Mouse (Mus musculus) neural tube, embryonic 15.5 days (tissue): ENCODE data around the gene Lmtk3. TPM values are rescaled to one million over a fixed set of nuclear protein-coding genes. Genes with fewer than 3 reads are reported as not detected.

ENCODE experiments used
- ATAC-seq: fragments of 200-750 bp; cut with Nextera tagmentation; 2 replicates; pipeline ENCODE4 v1.8.0; 2017; ENCODE audit warnings: mild to moderate bottlenecking, moderate TSS enrichment, moderate library complexity; ENCODE audit not compliant: low FRiP score
- H3K27ac ChIP-seq: fragments of 300-500 bp; sonication (generic); replicated peaks from 2 replicates; pipeline ENCODE4 v1.5.1; 2015; ENCODE audit warnings: mild to moderate bottlenecking, inconsistent platforms
- H3K27me3 ChIP-seq: fragments of 300-500 bp; sonication (generic); replicated peaks from 2 replicates; pipeline ENCODE4 v1.6.1; 2015; ENCODE audit warnings: inconsistent platforms
- H3K36me3 ChIP-seq: fragments of 300-500 bp; sonication (generic); 2 replicates; pipeline ENCODE4 v1.6.1; 2015; ENCODE audit warnings: inconsistent platforms
- H3K4me1 ChIP-seq: fragments of 300-500 bp; sonication (generic); 2 replicates; pipeline ENCODE4 v1.6.1; 2015; ENCODE audit warnings: inconsistent platforms
- H3K4me2 ChIP-seq: fragments of 300-500 bp; sonication (generic); 2 replicates; pipeline ENCODE4 v1.6.1; 2015; ENCODE audit warnings: inconsistent platforms, mild to moderate bottlenecking, moderate library complexity
- H3K4me3 ChIP-seq: fragments of 300-500 bp; sonication (generic); replicated peaks from 2 replicates; pipeline ENCODE4 v1.5.1; 2015; ENCODE audit warnings: mild to moderate bottlenecking, inconsistent platforms
- H3K9ac ChIP-seq: fragments of 300-500 bp; sonication (generic); replicated peaks from 2 replicates; pipeline ENCODE4 v1.6.1; 2015; ENCODE audit warnings: mild to moderate bottlenecking, inconsistent platforms
- H3K9me3 ChIP-seq: fragments of 300-500 bp; sonication (generic); replicated peaks from 2 replicates; pipeline ENCODE4 v1.6.1; 2016; ENCODE audit warnings: inconsistent platforms
- WGBS: fragments of 180-500 bp; shearing (Covaris S2); methylation state at CpG from one replicate; pipeline ENCODE4 v1.1.7; 2015; ENCODE audit warnings: mixed read lengths; 5-methylcytosine and 5-hydroxymethylcytosine counted together
- polyA plus RNA-seq: library from polyadenylated mRNA; unstranded; fragments of >200 nt; fragmentation: Nextera tagmentation; extraction: Ambion mirVana; gene quantifications from 2 replicates; pipeline ENCODE4 v1.2.1, GENCODE M21; 2015

Lmtk3 gene
- polyA plus RNA-seq, 1 experiment from 2014 or later = 26.0 TPM

- Histone ChIP-seq H3K4me3 (no peak overlapping the region), H3K9me3 (no peaks in the 10 kb centered on the region), H3K4me2 (peak overlapping the region; percentile 54), H3K9ac (0 out of 2 replicates have a peak overlapping the region, but pooled peaks have one; percentile 31), H3K27me3 (peaks cover 8% of the 10 kb centered on the region), H3K4me1 (peaks cover 31% of the 10 kb centered on the region), H3K36me3 (peaks cover 64% of the 10 kb centered on the region), H3K27ac (no peak overlapping the region)
- WGBS = 47% methylated on average over 6 of the region's 6 CpGs
- no peak for ATAC-seq
Observed at GRCm38 (mm10) chr7:45796950-45797349, 13.4 kb downstream of the Lmtk3 start.

DNA sequence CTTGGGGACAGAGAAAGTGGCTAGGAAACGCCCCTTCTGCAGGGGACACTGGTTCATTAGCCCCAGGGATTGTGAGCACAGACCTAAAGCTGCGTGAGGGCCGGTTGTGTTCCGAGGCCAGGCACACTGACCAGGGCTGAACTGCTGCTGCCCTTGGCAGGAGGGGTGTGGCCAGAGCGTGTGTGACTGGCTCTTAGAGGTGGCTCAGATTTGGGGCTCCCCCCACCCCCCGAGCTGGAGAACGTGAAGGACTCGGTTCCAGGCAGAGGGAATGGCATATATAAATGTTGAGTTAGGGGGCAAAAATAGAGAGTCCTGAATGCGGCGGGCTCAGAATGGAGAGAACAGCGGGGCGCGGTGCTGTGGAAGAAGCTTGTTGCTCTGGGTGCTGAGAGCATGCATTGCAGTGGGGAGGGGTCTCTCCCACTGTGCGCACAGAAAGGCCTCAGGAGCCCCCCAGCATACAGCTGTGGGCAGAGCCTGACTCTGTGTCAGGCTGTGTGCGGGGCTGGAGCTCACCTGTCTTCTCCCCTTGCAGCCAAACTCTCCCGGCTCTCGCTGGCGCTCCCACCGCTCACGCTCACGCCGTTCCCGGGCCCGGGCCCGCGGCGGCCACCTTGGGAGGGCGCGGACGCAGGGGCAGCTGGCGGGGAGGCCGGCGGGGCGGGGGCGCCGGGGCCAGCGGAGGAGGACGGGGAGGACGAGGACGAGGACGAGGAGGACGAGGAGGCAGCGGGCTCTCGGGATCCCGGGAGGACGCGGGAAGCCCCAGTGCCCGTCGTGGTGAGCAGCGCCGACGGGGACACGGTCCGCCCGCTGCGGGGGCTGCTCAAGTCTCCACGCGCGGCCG, 14.3 kb downstream of the Lmtk3 start:
- Histone ChIP-seq H3K36me3 (peaks cover 64% of the 10 kb centered on the region), H3K4me1 (peaks cover 31% of the 10 kb centered on the region), H3K4me2 (peak overlapping the region; percentile 54)

DNA sequence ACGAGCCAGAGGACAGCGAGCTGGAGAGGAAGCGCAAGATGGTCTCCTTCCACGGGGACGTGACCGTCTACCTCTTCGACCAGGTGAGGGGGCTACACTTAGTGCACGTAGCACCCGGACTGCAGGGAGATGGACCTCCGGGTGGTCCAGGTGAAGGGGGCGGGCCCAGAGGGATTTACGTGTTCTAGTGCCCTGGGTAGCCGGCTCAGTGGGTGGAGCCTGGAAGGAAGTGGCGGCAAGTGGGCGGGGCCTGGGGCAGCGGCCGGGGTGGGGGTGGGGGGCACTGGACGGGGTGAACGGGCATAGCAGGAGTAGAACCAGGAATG, 14.9 kb downstream of the Lmtk3 start:
- peaks cover 31% of the 10 kb centered on the region for H3K4me1 ChIP-seq
- H3K4me3 ChIP-seq = peak overlapping the region; percentile 21
- ATAC-seq = no peak
- peaks cover 8% of the 10 kb centered on the region for H3K27me3 ChIP-seq
- 6% methylated on average over 19 of the region's 19 CpGs for WGBS
- H3K27ac ChIP-seq = no peak overlapping the region
- H3K36me3 ChIP-seq = peaks cover 63% of the 10 kb centered on the region
- peak overlapping the region; percentile 31; the same call in 1 of the 2 replicates for H3K9ac ChIP-seq
- no peaks in the 10 kb centered on the region for H3K9me3 ChIP-seq
- peak overlapping the region; percentile 54 for H3K4me2 ChIP-seq

More for the DNA sequence above, 14.3 kb downstream of the Lmtk3 start:
- Histone ChIP-seq H3K4me3 (peak overlapping the region; percentile 21), H3K27me3 (peaks cover 8% of the 10 kb centered on the region), H3K9me3 (no peaks in the 10 kb centered on the region), H3K27ac (no peak overlapping the region), H3K9ac (peak overlapping the region; percentile 31; the same call in 1 of the 2 replicates)
- WGBS = 3% methylated on average over 58 of the region's 60 CpGs
- ATAC-seq = no peak

- H3K36me3 ChIP-seq = peaks cover 61% of the 10 kb centered on the region
- H3K9ac ChIP-seq = no peak overlapping the region
- no peak overlapping the region for H3K27ac ChIP-seq
- peaks cover 8% of the 10 kb centered on the region for H3K27me3 ChIP-seq
- no peak overlapping the region for H3K4me3 ChIP-seq
- 52% methylated on average over 7 of the region's 7 CpGs for WGBS
- H3K4me2 ChIP-seq = peak overlapping the region; percentile 54; the same call in 1 of the 2 replicates
- ATAC-seq = no peak
- no peaks in the 10 kb centered on the region for H3K9me3 ChIP-seq
- H3K4me1 ChIP-seq = peaks cover 31% of the 10 kb centered on the region
Observed at GRCm38 (mm10) chr7:45798931-45799330, 15.4 kb downstream of the Lmtk3 start.

- H3K9ac ChIP-seq = no peak overlapping the region
- no peak overlapping the region for H3K4me3 ChIP-seq
- H3K27ac ChIP-seq = no peak overlapping the region
- H3K36me3 ChIP-seq = peaks cover 56% of the 10 kb centered on the region
- H3K4me1 ChIP-seq = peaks cover 31% of the 10 kb centered on the region
- no peak overlapping the region for H3K4me2 ChIP-seq
- H3K27me3 ChIP-seq = peaks cover 3% of the 10 kb centered on the region
- ATAC-seq = no peak
- WGBS = 39% methylated on average over 7 of the region's 7 CpGs
- no peaks in the 10 kb centered on the region for H3K9me3 ChIP-seq
Observed at GRCm38 (mm10) chr7:45800001-45800400, 16.5 kb downstream of the Lmtk3 start.

DNA sequence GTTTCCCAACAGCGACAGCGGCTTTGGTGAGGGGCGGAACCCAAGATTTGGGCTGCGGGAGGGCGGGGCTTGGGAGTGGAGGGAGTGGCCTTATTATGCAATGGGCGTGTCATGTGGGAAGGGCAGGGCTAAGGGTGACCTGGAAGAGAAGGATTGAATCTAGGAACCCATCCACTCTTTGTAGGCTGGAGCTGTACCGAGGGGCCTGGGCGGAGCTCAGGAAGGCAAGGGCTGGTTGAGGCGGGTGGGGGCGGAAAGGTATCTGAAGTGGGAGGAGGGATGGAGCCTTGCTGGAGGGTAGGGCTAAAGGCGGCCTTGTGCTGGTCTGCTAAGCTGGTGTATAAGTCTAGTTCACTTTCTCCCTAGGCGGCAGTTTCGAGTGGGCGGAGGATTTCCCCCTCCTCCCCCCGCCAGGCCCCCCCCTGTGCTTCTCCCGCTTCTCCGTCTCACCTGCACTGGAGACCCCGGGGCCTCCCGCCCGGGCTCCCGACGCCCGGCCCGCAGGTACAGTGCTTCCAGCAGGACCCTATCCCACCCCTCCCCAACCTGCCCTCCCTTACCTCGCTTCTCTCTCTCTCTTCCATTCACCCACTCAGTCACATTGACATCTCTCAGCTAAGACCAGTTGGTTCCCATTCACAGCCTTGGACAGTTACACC, 17.1 kb downstream of the Lmtk3 start:
- Histone ChIP-seq H3K4me3 (no peak overlapping the region; the same call in 1 of the 2 replicates), H3K4me2 (peak overlapping the region; percentile 15; the same call in 1 of the 2 replicates), H3K9ac (no peak overlapping the region), H3K4me1 (peaks cover 31% of the 10 kb centered on the region), H3K27me3 (no peaks in the 10 kb centered on the region; the same call in 1 of the 2 replicates), H3K36me3 (peaks cover 49% of the 10 kb centered on the region), H3K9me3 (no peaks in the 10 kb centered on the region), H3K27ac (no peak overlapping the region)
- 25% methylated on average over 24 of the region's 25 CpGs for WGBS
- no peak for ATAC-seq

DNA sequence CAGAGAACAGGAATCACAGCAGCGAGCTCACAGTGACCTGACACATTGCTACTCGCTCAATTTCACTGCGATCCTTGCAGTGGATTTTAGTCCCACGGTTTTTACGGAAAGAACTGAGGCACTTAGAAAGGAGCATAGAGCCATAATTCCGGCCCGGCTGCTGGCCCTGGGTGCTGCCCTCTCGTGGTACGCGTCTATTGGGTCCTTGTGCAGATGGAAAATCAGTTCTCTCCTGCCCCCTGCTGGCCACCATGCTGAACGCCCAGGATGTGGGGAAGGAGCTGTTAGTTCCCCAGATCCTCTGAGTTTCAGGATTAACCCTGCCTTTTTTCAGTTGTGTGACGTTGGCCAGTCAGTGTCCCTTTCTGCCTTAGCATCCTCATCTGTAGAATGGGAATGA, 17.8 kb downstream of the Lmtk3 start:
- Histone ChIP-seq H3K9me3 (no peaks in the 10 kb centered on the region), H3K4me3 (no peak overlapping the region), H3K36me3 (peaks cover 43% of the 10 kb centered on the region), H3K9ac (no peak overlapping the region), H3K4me2 (peak overlapping the region; percentile 1; the same call in 1 of the 2 replicates), H3K4me1 (peaks cover 34% of the 10 kb centered on the region), H3K27me3 (no peaks in the 10 kb centered on the region; the same call in 1 of the 2 replicates), H3K27ac (no peak overlapping the region)
- WGBS = 3% methylated on average over 12 of the region's 12 CpGs
- ATAC-seq = peak; percentile 67

DNA sequence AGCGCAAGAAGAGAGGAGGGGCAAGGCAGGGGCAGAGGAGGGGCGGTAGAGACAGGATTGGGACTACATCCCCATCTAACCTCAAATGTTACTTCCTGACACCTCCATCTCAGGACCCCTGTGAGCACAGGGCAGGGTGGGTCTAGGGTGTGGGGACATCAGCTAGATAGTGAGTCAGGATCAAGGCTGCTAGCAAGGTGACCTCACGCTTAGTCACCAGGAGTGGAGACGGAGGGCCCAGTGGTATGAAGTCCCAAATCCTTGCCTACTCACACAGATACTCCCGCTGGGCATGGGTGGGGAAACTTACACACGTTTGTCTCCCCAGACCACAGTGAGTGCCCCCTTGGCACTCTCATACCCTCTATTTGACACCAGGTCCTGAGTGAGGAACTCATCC, 19.0 kb downstream of the Lmtk3 start:
- Histone ChIP-seq H3K9me3 (no peaks in the 10 kb centered on the region), H3K4me1 (peaks cover 31% of the 10 kb centered on the region), H3K27ac (no peak overlapping the region), H3K4me3 (no peak overlapping the region), H3K4me2 (no peak overlapping the region), H3K9ac (no peak overlapping the region), H3K36me3 (peaks cover 47% of the 10 kb centered on the region), H3K27me3 (no peaks in the 10 kb centered on the region; the same call in 1 of the 2 replicates)
- 87% methylated on average over 6 of the region's 6 CpGs for WGBS
- ATAC-seq = no peak

DNA sequence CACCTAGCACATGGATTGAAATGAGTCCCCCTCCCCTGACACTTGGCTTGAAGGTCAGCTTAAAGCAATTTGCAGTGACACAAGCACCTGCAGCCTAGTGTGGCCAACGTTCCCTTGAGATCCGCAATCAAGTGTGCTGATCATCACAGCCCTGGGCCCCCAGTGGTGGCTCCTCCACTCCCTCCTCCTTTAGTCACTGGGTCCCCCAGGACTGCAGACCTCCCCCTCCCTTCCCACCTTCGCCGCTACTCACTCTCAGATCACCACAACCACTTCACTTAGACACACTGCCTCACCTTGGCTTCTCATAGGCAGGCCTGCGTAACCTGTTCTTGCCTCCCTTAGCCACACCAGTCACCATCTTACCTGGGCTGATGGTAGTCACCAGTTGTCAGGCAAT, 22.4 kb downstream of the Lmtk3 start:
- peaks cover 71% of the 10 kb centered on the region for H3K36me3 ChIP-seq

DNA sequence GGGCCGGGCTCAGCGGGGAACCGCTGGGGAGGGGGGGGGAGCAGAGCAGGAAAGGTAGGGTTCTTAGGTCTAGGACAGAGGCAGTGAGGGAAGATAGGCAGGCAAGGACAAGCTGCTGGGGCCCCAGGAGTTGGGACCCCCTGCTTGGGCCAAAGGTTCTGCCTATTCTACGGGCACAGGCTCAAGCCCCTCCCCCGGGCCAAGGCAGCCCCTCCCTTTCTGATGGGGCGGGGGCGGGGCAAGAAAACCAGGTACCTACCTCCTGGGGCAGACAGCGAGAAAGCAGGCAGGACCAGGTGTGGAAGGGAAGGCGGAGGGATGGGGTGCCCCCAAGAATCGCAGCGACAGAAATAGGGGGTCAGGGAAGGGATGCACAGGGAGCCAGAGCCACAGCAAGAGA, 24.9 kb downstream of the Lmtk3 start:
- H3K36me3 ChIP-seq = peaks cover 68% of the 10 kb centered on the region
- H3K27ac ChIP-seq = peak overlapping the region; percentile 25; the same call in 1 of the 2 replicates
- 47% methylated on average over 9 of the region's 11 CpGs for WGBS
- H3K4me3 ChIP-seq = no peak overlapping the region
- no peak for ATAC-seq
- H3K9me3 ChIP-seq = no peaks in the 10 kb centered on the region
- peaks cover 38% of the 10 kb centered on the region for H3K4me1 ChIP-seq
- H3K27me3 ChIP-seq = no peaks in the 10 kb centered on the region
- H3K9ac ChIP-seq = no peak overlapping the region
- no peak overlapping the region for H3K4me2 ChIP-seq

More for the DNA sequence above, 22.4 kb downstream of the Lmtk3 start:
- Histone ChIP-seq H3K4me2 (no peak overlapping the region), H3K9ac (no peak overlapping the region), H3K9me3 (no peaks in the 10 kb centered on the region), H3K4me1 (peaks cover 19% of the 10 kb centered on the region; the same call in 1 of the 2 replicates), H3K27ac (peak overlapping the region; percentile 48), H3K4me3 (no peak overlapping the region), H3K27me3 (no peaks in the 10 kb centered on the region)
- no peak for ATAC-seq
- WGBS = 62% methylated on average over 5 of the region's 5 CpGs

- 85% methylated on average over 14 of the region's 14 CpGs for WGBS
- Histone ChIP-seq H3K9ac (no peak overlapping the region), H3K36me3 (peaks cover 60% of the 10 kb centered on the region)
Observed at GRCm38 (mm10) chr7:45809276-45810075, 25.9 kb downstream of the Lmtk3 start.

More at GRCm38 (mm10) chr7:45809276-45810075, 25.9 kb downstream of the Lmtk3 start:
- Histone ChIP-seq H3K27ac (0 out of 2 replicates have a peak overlapping the region, but pooled peaks have one; percentile 7), H3K4me2 (no peak overlapping the region), H3K4me1 (peaks cover 38% of the 10 kb centered on the region), H3K9me3 (no peaks in the 10 kb centered on the region), H3K27me3 (no peaks in the 10 kb centered on the region), H3K4me3 (no peak overlapping the region)
- no peak for ATAC-seq
